Comparison of ENCODE assay signal across 9 mouse cellular contexts in the genomic region with DNA sequence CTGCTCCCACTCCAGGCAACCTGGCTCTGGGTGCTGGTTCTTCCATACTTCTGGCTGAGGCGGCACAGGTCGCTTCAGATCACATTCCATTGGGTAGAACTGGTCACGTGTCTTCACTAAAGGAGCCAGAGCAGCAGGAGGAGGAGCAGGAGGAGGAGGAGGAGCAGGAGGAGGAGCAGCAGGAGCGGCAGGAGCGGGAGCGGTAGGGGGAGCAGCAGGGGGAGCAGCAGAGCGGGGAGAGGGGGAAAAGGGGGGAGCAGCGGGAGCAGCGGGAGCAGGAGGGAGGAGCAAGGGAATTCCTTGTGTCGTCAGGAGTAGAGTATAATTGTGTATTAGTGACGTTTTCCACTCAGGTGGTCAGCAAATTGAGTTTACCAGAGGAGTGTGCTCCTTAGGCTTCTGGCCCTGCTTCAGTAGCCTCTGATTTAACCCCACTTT. TPM values are rescaled to one million over a fixed set of nuclear protein-coding genes. Genes with fewer than 3 reads are reported as not detected.
DNase-seq lines count a peak whose midpoint lies in the region; ATAC-seq lines count a peak whose summit lies in the region.
"Had no signal": no experiment of that assay in that cellular context is flagged by ENCODE, and none has a peak within 500 bp of the region (broad histone marks: within the 10 kb centered on the region; RNA-seq: fewer than 3 reads in every experiment).

No protein-coding gene starts in this region.

- ATAC-seq in forebrain, embryonic 15.5 days (replicated peaks): peak; percentile 70
- peak; percentile 76 for ATAC-seq in hindbrain, embryonic 16.5 days
- ATAC-seq in liver, embryonic 12.5 days: peak; percentile 72

- H3K9ac ChIP-seq in forebrain, embryonic 15.5 days (replicated peaks): no peak overlapping the region
- no peak overlapping the region for H3K9ac ChIP-seq in hindbrain, embryonic 16.5 days (ENCODE audit: low read depth, low read length)
- no peak overlapping the region for H3K9ac ChIP-seq in liver, embryonic 12.5 days

- no peaks in the 10 kb centered on the region for H3K36me3 ChIP-seq in forebrain, embryonic 15.5 days
- H3K36me3 ChIP-seq in hindbrain, embryonic 16.5 days (ENCODE audit: control insufficient read depth, insufficient read depth, low read length): no peaks in the 10 kb centered on the region
- no peaks in the 10 kb centered on the region for H3K36me3 ChIP-seq in liver, embryonic 12.5 days

- no peaks in the 10 kb centered on the region for H3K27me3 ChIP-seq in forebrain, embryonic 15.5 days
- no peaks in the 10 kb centered on the region for H3K27me3 ChIP-seq in hindbrain, embryonic 16.5 days (replicated peaks; ENCODE audit: control insufficient read depth, insufficient read depth, low read length)
- H3K27me3 ChIP-seq in liver, embryonic 12.5 days (replicated peaks): no peaks in the 10 kb centered on the region

- H3K4me1 ChIP-seq in forebrain, embryonic 15.5 days: peaks cover 3% of the 10 kb centered on the region; the same call in 1 of the 2 replicates
- H3K4me1 ChIP-seq in hindbrain, embryonic 16.5 days (ENCODE audit: control insufficient read depth, insufficient read depth, low read depth, low read length): no peaks in the 10 kb centered on the region; the same call in none of the 2 replicates
- 0 out of 2 replicates have a peak, but pooled peaks cover 10% of the 10 kb centered on the region for H3K4me1 ChIP-seq in liver, embryonic 12.5 days

- WGBS in forebrain, embryonic 15.5 days: 5% methylated on average over 11 of the region's 11 CpGs
- 3% methylated on average over 11 of the region's 11 CpGs for WGBS in hindbrain, embryonic 16.5 days
- 8% methylated on average over 8 of the region's 11 CpGs for WGBS in liver, embryonic 12.5 days (ENCODE audit: insufficient replicate concordance)

- H3K4me2 ChIP-seq in forebrain, embryonic 15.5 days (replicated peaks): peak overlapping the region; percentile 41
- H3K4me2 ChIP-seq in hindbrain, embryonic 16.5 days (ENCODE audit: low read length): peak overlapping the region; percentile 52
- H3K4me2 ChIP-seq in liver, embryonic 12.5 days: peak overlapping the region; percentile 58

- peak overlapping the region; percentile 27 for H3K4me3 ChIP-seq in forebrain, embryonic 15.5 days
- peak overlapping the region; percentile 32 for H3K4me3 ChIP-seq in hindbrain, embryonic 16.5 days (ENCODE audit: low read length)
- peak overlapping the region; percentile 4 for H3K4me3 ChIP-seq in liver, embryonic 12.5 days
- H3K4me3 ChIP-seq: erythroblast, embryonic 14.5 days had no signal

- H3K9me3 ChIP-seq in forebrain, embryonic 15.5 days: no peaks in the 10 kb centered on the region
- no peaks in the 10 kb centered on the region for H3K9me3 ChIP-seq in hindbrain, embryonic 16.5 days (ENCODE audit: control insufficient read depth, low read length)
- no peaks in the 10 kb centered on the region for H3K9me3 ChIP-seq in liver, embryonic 12.5 days (replicated peaks)

- H3K27ac ChIP-seq in forebrain, embryonic 15.5 days (replicated peaks): no peak overlapping the region
- H3K27ac ChIP-seq in hindbrain, embryonic 16.5 days (ENCODE audit: low read depth, low read length): no peak overlapping the region
- no peak overlapping the region for H3K27ac ChIP-seq in liver, embryonic 12.5 days

- peak; percentile 50 for DNase-seq in Muller cell, postnatal 12 days (ENCODE audit: inconsistent ontology term)
- DNase-seq in brain, adult 2 months (ENCODE audit: low read depth, low spot score): peak; percentile 87
- DNase-seq in neural tube, embryonic 10.5 days (ENCODE audit: extremely low spot score, low spot score): peak; percentile 55
- no peak for DNase-seq in layer of hippocampus, adult 11-12 months (ENCODE audit: low spot score)
- no peak for DNase-seq in spleen, postnatal 10 days (ENCODE audit: low spot score in 2 of 2)

RNA-seq across cellular contexts. Expression of a gene that starts 8.5 kb away (rescaled TPM):
- polyA plus RNA-seq in forebrain, embryonic 15.5 days (2015; fragmentation: Nextera tagmentation; extraction: Ambion mirVana): 3.4 and 4.3 TPM in 2 replicates
- polyA plus RNA-seq in hindbrain, embryonic 16.5 days (2015; fragmentation: Nextera tagmentation; extraction: Ambion mirVana): 9.4 and 14.4 TPM in 2 replicates
- polyA plus RNA-seq in liver, embryonic 12.5 days (2016; fragmentation: Nextera tagmentation; extraction: Ambion mirVana): not detected in 2 replicates
- polyA plus RNA-seq: erythroblast, embryonic 14.5 days had no signal

RNA-seq across cellular contexts. Expression of a gene that starts 23.7 kb away (rescaled TPM):
- 28.0 and 33.4 TPM in 2 replicates for polyA plus RNA-seq in forebrain, embryonic 15.5 days (2015; fragmentation: Nextera tagmentation; extraction: Ambion mirVana)
- polyA plus RNA-seq in hindbrain, embryonic 16.5 days (2015; fragmentation: Nextera tagmentation; extraction: Ambion mirVana): 21.9 and 22.3 TPM in 2 replicates
- 22.6 and 22.7 TPM in 2 replicates for polyA plus RNA-seq in liver, embryonic 12.5 days (2016; fragmentation: Nextera tagmentation; extraction: Ambion mirVana)

RNA-seq across cellular contexts. Expression of a gene that starts 23.8 kb away (rescaled TPM):
- 14.3 and 14.4 TPM in 2 replicates for polyA plus RNA-seq in forebrain, embryonic 15.5 days (2015; fragmentation: Nextera tagmentation; extraction: Ambion mirVana)
- 10.6 and 12.6 TPM in 2 replicates for polyA plus RNA-seq in hindbrain, embryonic 16.5 days (2015; fragmentation: Nextera tagmentation; extraction: Ambion mirVana)
- 23.9 and 24.2 TPM in 2 replicates for polyA plus RNA-seq in liver, embryonic 12.5 days (2016; fragmentation: Nextera tagmentation; extraction: Ambion mirVana)

Comparison
In these comparisons a context has a peak if more than half of its experiments do, and no peak if none do; other contexts are left out.
1. DNase-seq: peak in Muller cell, postnatal 12 days (single experiment), brain, adult 2 months (single experiment) and neural tube, embryonic 10.5 days (single experiment); none in layer of hippocampus, adult 11-12 months (single experiment) and spleen, postnatal 10 days (0 of 2).
2. Peak in every context shown above with its lines, with median percentiles within 50 percentile points of each other: ATAC-seq, H3K4me2 ChIP-seq and H3K4me3 ChIP-seq.